Mouse (Mus musculus): Measurements from ENCODE around the gene Ppib. TPM values are rescaled to one million over a fixed set of nuclear protein-coding genes. Genes with fewer than 3 reads are reported as not detected.

Ppib gene
- total and polyA plus RNA-seq, 2 experiments from 2014 or later: 297 to 350 TPM

GRCm38 (mm10) chr9:66102668-66103067 is 42.6 kb downstream of the Ppib start:
- no peak overlapping the region for H3K27ac ChIP-seq (ENCODE audit: low read depth, low read length)
- DNase-seq (no peak), ATAC-seq (no peak)
- no peak for TF ChIP-seq CTCF (IDR thresholded peaks at IDR 0.05; ENCODE audit: low read depth)
- H3K9me3 ChIP-seq (ENCODE audit: low read length): no peaks in the 10 kb centered on the region
- 58% methylated on average over 6 of the region's 6 CpGs for WGBS
- no peak overlapping the region for H3K9ac ChIP-seq
- peaks cover 70% of the 10 kb centered on the region for H3K36me3 ChIP-seq (ENCODE audit: insufficient read depth)
- H3K4me3 ChIP-seq (ENCODE audit: low read depth, low read length): no peak overlapping the region
- H3K4me1 ChIP-seq (ENCODE audit: insufficient read depth): no peaks in the 10 kb centered on the region
- no peak overlapping the region for H3K4me2 ChIP-seq (ENCODE audit: low read depth)
- no peaks in the 10 kb centered on the region for H3K27me3 ChIP-seq (ENCODE audit: insufficient read depth, low read length)

DNA sequence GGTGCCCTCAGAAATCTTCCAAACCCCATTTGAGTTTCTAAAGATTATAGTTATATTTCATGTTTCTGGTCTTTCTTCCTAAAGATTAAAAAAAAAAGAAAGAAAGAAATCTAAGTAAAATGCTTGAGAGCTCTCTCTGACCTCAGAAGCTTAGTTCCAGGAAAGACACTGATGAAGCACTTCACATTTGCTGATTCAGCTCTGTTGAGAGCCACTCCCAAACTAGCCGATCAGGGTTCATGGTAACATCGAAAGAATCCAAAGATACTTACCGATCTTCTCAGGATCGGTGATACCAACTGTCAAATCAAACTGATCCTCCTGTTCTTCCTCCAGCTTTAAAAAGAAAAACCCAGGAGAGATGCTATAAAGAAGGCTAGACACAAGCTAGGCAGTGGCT is 44.6 kb downstream of the Ppib start:
- no peaks in the 10 kb centered on the region for H3K27me3 ChIP-seq (ENCODE audit: insufficient read depth, low read length)
- no peak for TF ChIP-seq CTCF (IDR thresholded peaks at IDR 0.05; ENCODE audit: low read depth)
- H3K36me3 ChIP-seq (ENCODE audit: insufficient read depth): peaks cover 62% of the 10 kb centered on the region
- no peak overlapping the region for H3K9ac ChIP-seq
- no peak overlapping the region for H3K4me2 ChIP-seq (ENCODE audit: low read depth)
- WGBS: 98% methylated on average over 4 of the region's 4 CpGs
- H3K4me1 ChIP-seq (ENCODE audit: insufficient read depth): no peaks in the 10 kb centered on the region
- H3K4me3 ChIP-seq (ENCODE audit: low read depth, low read length): no peak overlapping the region
- DNase-seq (no peak), ATAC-seq (no peak)
- H3K9me3 ChIP-seq (ENCODE audit: low read length): no peaks in the 10 kb centered on the region
- H3K27ac ChIP-seq (ENCODE audit: low read depth, low read length): no peak overlapping the region

GRCm38 (mm10) chr9:66105168-66105567 is 45.1 kb downstream of the Ppib start:
- Histone ChIP-seq H3K4me1 (ENCODE audit: insufficient read depth) (no peaks in the 10 kb centered on the region), H3K4me2 (ENCODE audit: low read depth) (no peak overlapping the region), H3K27ac (ENCODE audit: low read depth, low read length) (no peak overlapping the region), H3K27me3 (ENCODE audit: insufficient read depth, low read length) (no peaks in the 10 kb centered on the region), H3K9ac (no peak overlapping the region), H3K4me3 (ENCODE audit: low read depth, low read length) (no peak overlapping the region), H3K36me3 (ENCODE audit: insufficient read depth) (peaks cover 58% of the 10 kb centered on the region), H3K9me3 (ENCODE audit: low read length) (no peaks in the 10 kb centered on the region)
- DNase-seq: no peak
- 88% methylated on average over 8 of the region's 8 CpGs for WGBS
- TF ChIP-seq CTCF (IDR thresholded peaks at IDR 0.05; ENCODE audit: low read depth): no peak
- no peak for ATAC-seq

DNA sequence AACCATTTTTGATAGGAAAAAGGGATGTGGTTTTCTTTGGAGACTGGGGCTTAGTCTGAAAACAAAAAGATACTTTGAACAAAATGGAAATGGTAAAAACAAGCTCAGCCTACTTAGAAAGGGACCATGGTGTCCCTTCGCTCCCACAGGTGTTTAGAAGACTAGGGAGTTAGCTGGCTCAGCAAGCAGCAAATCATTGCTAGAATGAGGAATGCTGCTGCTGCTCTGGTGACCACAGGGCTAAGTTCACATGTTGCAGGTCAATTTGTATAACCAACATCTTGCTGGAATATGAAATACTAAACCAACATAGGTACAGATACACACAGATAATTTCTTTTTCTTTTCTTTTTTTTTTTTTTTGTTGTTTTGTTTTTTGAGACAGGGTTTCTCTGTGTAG is 49.6 kb downstream of the Ppib start:
- DNase-seq (no peak), ATAC-seq (no peak)
- H3K4me1 ChIP-seq (ENCODE audit: insufficient read depth): no peaks in the 10 kb centered on the region
- H3K9ac ChIP-seq: no peak overlapping the region
- H3K4me3 ChIP-seq (ENCODE audit: low read depth, low read length): no peak overlapping the region
- no peaks in the 10 kb centered on the region for H3K9me3 ChIP-seq (ENCODE audit: low read length)
- 98% methylated on average over 1 of the region's 1 CpGs for WGBS
- H3K27me3 ChIP-seq (ENCODE audit: insufficient read depth, low read length): no peaks in the 10 kb centered on the region
- no peak overlapping the region for H3K4me2 ChIP-seq (ENCODE audit: low read depth)
- H3K27ac ChIP-seq (ENCODE audit: low read depth, low read length): no peak overlapping the region
- H3K36me3 ChIP-seq (ENCODE audit: insufficient read depth): peaks cover 36% of the 10 kb centered on the region
- no peak for TF ChIP-seq CTCF (IDR thresholded peaks at IDR 0.05; ENCODE audit: low read depth)

GRCm38 (mm10) chr9:66110126-66110525 is 50.1 kb downstream of the Ppib start:
- 0 out of 2 replicates have a peak overlapping the region, but pooled peaks have one; percentile 21 for H3K27ac ChIP-seq (ENCODE audit: low read depth, low read length)
- ATAC-seq: no peak
- 22% methylated on average over 8 of the region's 8 CpGs for whole genome bisulfite sequencing

GRCm38 (mm10) chr9:66110611-66111379 is 50.8 kb downstream of the Ppib start:
- DNase-seq (no peak), ATAC-seq (no peak)
- Histone ChIP-seq H3K9ac (no peak overlapping the region), H3K9me3 (ENCODE audit: low read length) (no peaks in the 10 kb centered on the region), H3K4me3 (ENCODE audit: low read depth, low read length) (no peak overlapping the region), H3K4me1 (ENCODE audit: insufficient read depth) (no peaks in the 10 kb centered on the region), H3K36me3 (ENCODE audit: insufficient read depth) (peaks cover 26% of the 10 kb centered on the region), H3K27ac (ENCODE audit: low read depth, low read length) (0 out of 2 replicates have a peak overlapping the region, but pooled peaks have one; percentile 21), H3K27me3 (ENCODE audit: insufficient read depth, low read length) (no peaks in the 10 kb centered on the region), H3K4me2 (ENCODE audit: low read depth) (no peak overlapping the region)
- no peak for TF ChIP-seq CTCF (IDR thresholded peaks at IDR 0.05; ENCODE audit: low read depth)
- 15% methylated on average over 8 of the region's 8 CpGs for WGBS

More at GRCm38 (mm10) chr9:66110126-66110525, 50.1 kb downstream of the Ppib start:
- no peaks in the 10 kb centered on the region for H3K4me1 ChIP-seq (ENCODE audit: insufficient read depth)
- H3K9ac ChIP-seq: no peak overlapping the region
- H3K27me3 ChIP-seq (ENCODE audit: insufficient read depth, low read length): no peaks in the 10 kb centered on the region
- peaks cover 32% of the 10 kb centered on the region for H3K36me3 ChIP-seq (ENCODE audit: insufficient read depth)
- TF ChIP-seq CTCF (IDR thresholded peaks at IDR 0.05; ENCODE audit: low read depth): no peak
- H3K4me2 ChIP-seq (ENCODE audit: low read depth): no peak overlapping the region
- no peaks in the 10 kb centered on the region for H3K9me3 ChIP-seq (ENCODE audit: low read length)
- no peak for DNase-seq
- no peak overlapping the region for H3K4me3 ChIP-seq (ENCODE audit: low read depth, low read length)

DNA sequence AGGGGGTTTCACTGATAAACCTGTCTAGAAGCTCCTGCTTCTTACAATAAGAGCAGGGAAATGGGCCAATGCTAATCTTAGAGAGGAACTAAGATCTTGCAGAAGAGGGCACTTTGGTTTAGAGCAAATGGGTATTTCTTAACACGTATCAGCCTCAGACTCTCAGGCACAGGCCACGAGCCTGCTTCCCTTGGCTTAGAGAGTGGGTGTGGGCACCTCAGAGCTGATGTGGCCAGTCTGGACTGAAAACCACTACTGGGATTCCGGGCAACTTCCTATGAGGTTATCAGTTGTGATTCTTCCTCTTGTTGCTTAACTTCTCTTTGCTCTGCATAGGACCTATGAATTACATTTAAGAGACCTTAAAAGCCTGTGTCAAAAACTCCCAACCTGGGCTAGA is 54.3 kb downstream of the Ppib start:
- no peak overlapping the region for H3K4me2 ChIP-seq (ENCODE audit: low read depth)
- 94% methylated on average over 3 of the region's 3 CpGs for WGBS
- no peak overlapping the region for H3K27ac ChIP-seq (ENCODE audit: low read depth, low read length)
- no peak for ATAC-seq
- H3K9me3 ChIP-seq (ENCODE audit: low read length): no peaks in the 10 kb centered on the region
- DNase-seq: no peak
- H3K4me1 ChIP-seq (ENCODE audit: insufficient read depth): no peaks in the 10 kb centered on the region
- peaks cover 6% of the 10 kb centered on the region; the same call in 1 of the 2 replicates for H3K36me3 ChIP-seq (ENCODE audit: insufficient read depth)
- no peak overlapping the region for H3K9ac ChIP-seq
- TF ChIP-seq CTCF (IDR thresholded peaks at IDR 0.05; ENCODE audit: low read depth): no peak
- no peaks in the 10 kb centered on the region for H3K27me3 ChIP-seq (ENCODE audit: insufficient read depth, low read length)
- H3K4me3 ChIP-seq (ENCODE audit: low read depth, low read length): no peak overlapping the region

Other genes starting within 250 kb of the Ppib start
- gene Zfp609, start 232.7 kb upstream of the Ppib start, total RNA-seq (2014; rRNA removed): 9.8 and 9.9 TPM in 2 replicates
- gene Zfp609, start 232.7 kb upstream of the Ppib start, polyA plus RNA-seq (2015; fragmentation: Nextera tagmentation; extraction: Ambion mirVana): 3.8 and 5.0 TPM in 2 replicates
- gene Pclaf, start 170.0 kb upstream of the Ppib start, total RNA-seq (2014; rRNA removed): 10.1 and 12.8 TPM in 2 replicates
- 14.5 and 17.2 TPM in 2 replicates for gene Pclaf, start 170.0 kb upstream of the Ppib start, polyA plus RNA-seq (2015; fragmentation: Nextera tagmentation; extraction: Ambion mirVana)
- gene Trip4, start 151.4 kb upstream of the Ppib start, total RNA-seq (2014; rRNA removed): 29.4 and 41.9 TPM in 2 replicates
- 15.3 and 22.6 TPM in 2 replicates for gene Trip4, start 151.4 kb upstream of the Ppib start, polyA plus RNA-seq (2015; fragmentation: Nextera tagmentation; extraction: Ambion mirVana)
- 25.5 and 26.5 TPM in 2 replicates for gene Csnk1g1, start 151.3 kb upstream of the Ppib start, total RNA-seq (2014; rRNA removed)
- gene Csnk1g1, start 151.3 kb upstream of the Ppib start, polyA plus RNA-seq (2015; fragmentation: Nextera tagmentation; extraction: Ambion mirVana): 8.0 and 14.5 TPM in 2 replicates
- gene Snx22, start 9.5 kb downstream of the Ppib start, total RNA-seq (2014; rRNA removed): 4.0 and 5.8 TPM in 2 replicates
- 7.3 and 7.5 TPM in 2 replicates for gene Snx22, start 9.5 kb downstream of the Ppib start, polyA plus RNA-seq (2015; fragmentation: Nextera tagmentation; extraction: Ambion mirVana)
- gene Snx1, start 66.4 kb downstream of the Ppib start, total RNA-seq (2014; rRNA removed): 59.8 and 66.9 TPM in 2 replicates
- gene Snx1, start 66.4 kb downstream of the Ppib start, polyA plus RNA-seq (2015; fragmentation: Nextera tagmentation; extraction: Ambion mirVana): 42.8 and 51.5 TPM in 2 replicates
- 33.0 and 46.2 TPM in 2 replicates for gene Ciao2a, start 66.4 kb downstream of the Ppib start, total RNA-seq (2014; rRNA removed)
- 60.7 and 67.7 TPM in 2 replicates for gene Ciao2a, start 66.4 kb downstream of the Ppib start, polyA plus RNA-seq (2015; fragmentation: Nextera tagmentation; extraction: Ambion mirVana)
- gene Dapk2, start 98.0 kb downstream of the Ppib start, total RNA-seq (2014; rRNA removed): 1.9 and 3.4 TPM in 2 replicates
- gene Dapk2, start 98.0 kb downstream of the Ppib start, polyA plus RNA-seq (2015; fragmentation: Nextera tagmentation; extraction: Ambion mirVana): 1.5 and 1.8 TPM in 2 replicates

Data from forebrain, postnatal 0 days (tissue).